Mouse (Mus musculus): ENCODE measurements around the gene Commd1. TPM values are rescaled to one million over a fixed set of nuclear protein-coding genes. Genes with fewer than 3 reads are reported as not detected.
A peak's percentile ranks its signal among the peaks of the same experiment; 100 is the strongest.

The Commd1 gene
- polyA plus RNA-seq, 1 experiment from 2014 or later, result 294 TPM

- no peaks in the 10 kb centered on the region for H3K9me3 ChIP-seq (ENCODE audit: control insufficient read depth)
- H3K27ac ChIP-seq (ENCODE audit: low read depth, low read length), result peak overlapping the region; percentile 75; the same call in 1 of the 2 replicates
- 0 out of 2 replicates have a peak overlapping the region, but pooled peaks have one; percentile 42 for H3K9ac ChIP-seq (ENCODE audit: low read depth, low read length)
- H3K4me1 ChIP-seq (replicated peaks; ENCODE audit: control insufficient read depth, insufficient read depth, low read length), result no peaks in the 10 kb centered on the region
- ATAC-seq, result peak; percentile 45
- peak overlapping the region; percentile 56 for H3K4me3 ChIP-seq (ENCODE audit: low read depth, low read length)
- H3K36me3 ChIP-seq (ENCODE audit: control insufficient read depth, insufficient read depth), result peaks cover 18% of the 10 kb centered on the region; the same call in 1 of the 2 replicates
- no peak for TF ChIP-seq CTCF (IDR thresholded peaks at IDR 0.05; ENCODE audit: low read depth)
- WGBS, result 49% methylated on average over 14 of the region's 14 CpGs
- peak overlapping the region; percentile 67 for H3K4me2 ChIP-seq (replicated peaks; ENCODE audit: low read depth)
- H3K27me3 ChIP-seq (replicated peaks; ENCODE audit: control insufficient read depth, insufficient read depth, low read length), result no peaks in the 10 kb centered on the region
Measured at GRCm38 (mm10) chr11:22973599-22973998, 8.6 kb downstream of the Commd1 start.

GRCm38 (mm10) chr11:22972746-22973526, 9.2 kb downstream of the Commd1 start:
- Histone ChIP-seq H3K27ac (ENCODE audit: low read depth, low read length) (peak overlapping the region; percentile 75), H3K4me3 (ENCODE audit: low read depth, low read length) (peak overlapping the region; percentile 56), H3K9me3 (ENCODE audit: control insufficient read depth) (no peaks in the 10 kb centered on the region), H3K9ac (ENCODE audit: low read depth, low read length) (peak overlapping the region; percentile 52), H3K4me1 (replicated peaks; ENCODE audit: control insufficient read depth, insufficient read depth, low read length) (no peaks in the 10 kb centered on the region), H3K36me3 (ENCODE audit: control insufficient read depth, insufficient read depth) (0 out of 2 replicates have a peak, but pooled peaks cover 13% of the 10 kb centered on the region), H3K4me2 (replicated peaks; ENCODE audit: low read depth) (peak overlapping the region; percentile 86), H3K27me3 (replicated peaks; ENCODE audit: control insufficient read depth, insufficient read depth, low read length) (no peaks in the 10 kb centered on the region)
- no peak for TF ChIP-seq CTCF (IDR thresholded peaks at IDR 0.05; ENCODE audit: low read depth)
- peak; percentile 71 for ATAC-seq
- 45% methylated on average over 43 of the region's 46 CpGs for WGBS

GRCm38 (mm10) chr11:22971835-22972709, 10.1 kb downstream of the Commd1 start, which contains the start of gene Zrsr1:
TSS of gene Zrsr1 (plus strand) at chr11:22972005.
- ATAC-seq, result peak; percentile 73
- Histone ChIP-seq H3K27me3 (replicated peaks; ENCODE audit: control insufficient read depth, insufficient read depth, low read length) (no peaks in the 10 kb centered on the region), H3K36me3 (ENCODE audit: control insufficient read depth, insufficient read depth) (0 out of 2 replicates have a peak, but pooled peaks cover 5% of the 10 kb centered on the region), H3K4me3 (ENCODE audit: low read depth, low read length) (peak within 1 kb of the TSS; percentile 56), H3K4me1 (replicated peaks; ENCODE audit: control insufficient read depth, insufficient read depth, low read length) (no peaks in the 10 kb centered on the region), H3K9ac (ENCODE audit: low read depth, low read length) (peak within 1 kb of the TSS; percentile 52), H3K27ac (ENCODE audit: low read depth, low read length) (peak within 1 kb of the TSS; percentile 75), H3K9me3 (ENCODE audit: control insufficient read depth) (no peaks in the 10 kb centered on the region), H3K4me2 (replicated peaks; ENCODE audit: low read depth) (peak within 1 kb of the TSS; percentile 86)
- 0 out of 2 replicates have a peak, but pooled peaks have one; percentile 22 for TF ChIP-seq CTCF (IDR thresholded peaks at IDR 0.05; ENCODE audit: low read depth)
- WGBS, result 44% methylated on average over 56 of the region's 56 CpGs

- Histone ChIP-seq H3K9ac (ENCODE audit: low read depth, low read length) (no peak overlapping the region), H3K27ac (ENCODE audit: low read depth, low read length) (no peak overlapping the region), H3K9me3 (ENCODE audit: control insufficient read depth) (no peaks in the 10 kb centered on the region), H3K27me3 (replicated peaks; ENCODE audit: control insufficient read depth, insufficient read depth, low read length) (no peaks in the 10 kb centered on the region), H3K4me1 (replicated peaks; ENCODE audit: control insufficient read depth, insufficient read depth, low read length) (no peaks in the 10 kb centered on the region), H3K4me3 (ENCODE audit: low read depth, low read length) (no peak overlapping the region), H3K36me3 (ENCODE audit: control insufficient read depth, insufficient read depth) (peaks cover 5% of the 10 kb centered on the region; the same call in 1 of the 2 replicates), H3K4me2 (replicated peaks; ENCODE audit: low read depth) (no peak overlapping the region)
- ATAC-seq, result no peak
- 95% methylated on average over 1 of the region's 1 CpGs for WGBS
- TF ChIP-seq CTCF (IDR thresholded peaks at IDR 0.05; ENCODE audit: low read depth), result no peak
Measured at GRCm38 (mm10) chr11:22970546-22970945, 11.6 kb downstream of the Commd1 start.

GRCm38 (mm10) chr11:22969486-22969885, 12.7 kb downstream of the Commd1 start:
- H3K9ac ChIP-seq (ENCODE audit: low read depth, low read length), result no peak overlapping the region
- H3K4me2 ChIP-seq (replicated peaks; ENCODE audit: low read depth), result no peak overlapping the region
- H3K4me3 ChIP-seq (ENCODE audit: low read depth, low read length), result no peak overlapping the region
- ATAC-seq, result no peak
- 47% methylated on average over 6 of the region's 6 CpGs for WGBS
- H3K9me3 ChIP-seq (ENCODE audit: control insufficient read depth), result no peaks in the 10 kb centered on the region
- TF ChIP-seq CTCF (IDR thresholded peaks at IDR 0.05; ENCODE audit: low read depth), result peak; percentile 68
- no peaks in the 10 kb centered on the region for H3K27me3 ChIP-seq (replicated peaks; ENCODE audit: control insufficient read depth, insufficient read depth, low read length)
- H3K36me3 ChIP-seq (ENCODE audit: control insufficient read depth, insufficient read depth), result peaks cover 5% of the 10 kb centered on the region; the same call in 1 of the 2 replicates
- H3K4me1 ChIP-seq (replicated peaks; ENCODE audit: control insufficient read depth, insufficient read depth, low read length), result no peaks in the 10 kb centered on the region
- no peak overlapping the region for H3K27ac ChIP-seq (ENCODE audit: low read depth, low read length)

- Histone ChIP-seq H3K36me3 (ENCODE audit: control insufficient read depth, insufficient read depth) (peaks cover 5% of the 10 kb centered on the region; the same call in 1 of the 2 replicates), H3K4me1 (replicated peaks; ENCODE audit: control insufficient read depth, insufficient read depth, low read length) (no peaks in the 10 kb centered on the region), H3K4me2 (replicated peaks; ENCODE audit: low read depth) (no peak overlapping the region), H3K9ac (ENCODE audit: low read depth, low read length) (no peak overlapping the region), H3K27me3 (replicated peaks; ENCODE audit: control insufficient read depth, insufficient read depth, low read length) (no peaks in the 10 kb centered on the region), H3K9me3 (ENCODE audit: control insufficient read depth) (no peaks in the 10 kb centered on the region), H3K27ac (ENCODE audit: low read depth, low read length) (no peak overlapping the region), H3K4me3 (ENCODE audit: low read depth, low read length) (no peak overlapping the region)
- ATAC-seq, result no peak
- peak; percentile 58 for TF ChIP-seq CTCF (IDR thresholded peaks at IDR 0.05; ENCODE audit: low read depth)
- 85% methylated on average over 4 of the region's 4 CpGs for WGBS
Measured at GRCm38 (mm10) chr11:22965503-22965902, 16.7 kb downstream of the Commd1 start.

Data from intestine, postnatal 0 days (tissue).